Mouse (Mus musculus): ENCODE results near the gene Nacc2. TPM values are rescaled to one million over a fixed set of nuclear protein-coding genes. Genes with fewer than 3 reads are reported as not detected.

The Nacc2 gene
- total RNA-seq, 1 experiment from 2014 or later = 1.4 TPM

- no peak for ATAC-seq (replicated peaks; ENCODE audit: insufficient number of reproducible peaks, low FRiP score, low TSS enrichment, poor library complexity, severe bottlenecking)
Measured at GRCm38 (mm10) chr2:26068175-26068574, 54.8 kb downstream of the Nacc2 start.

DNA sequence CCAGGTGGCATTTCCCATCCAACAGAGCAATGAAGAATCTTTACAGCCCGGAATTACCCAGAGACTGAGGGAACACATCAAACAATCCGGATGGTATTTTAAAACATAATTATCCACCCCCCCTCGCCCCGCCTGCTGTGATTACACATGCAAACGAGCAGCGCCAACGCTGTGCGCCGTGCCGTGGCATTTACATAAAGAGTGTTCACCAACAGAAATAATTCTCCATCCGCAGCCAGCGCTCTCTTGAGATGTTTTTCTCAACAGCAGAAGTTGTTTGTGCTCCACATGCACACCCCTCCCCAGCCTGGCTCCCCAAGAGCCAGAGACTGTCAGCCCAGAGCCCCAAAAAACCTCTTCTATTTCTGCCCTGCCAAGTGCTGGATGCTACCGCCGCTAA is 56.5 kb downstream of the Nacc2 start:
- no peak for ATAC-seq (replicated peaks; ENCODE audit: insufficient number of reproducible peaks, low FRiP score, low TSS enrichment, poor library complexity, severe bottlenecking)

- no peak for ATAC-seq (replicated peaks; ENCODE audit: insufficient number of reproducible peaks, low FRiP score, low TSS enrichment, poor library complexity, severe bottlenecking)
Measured at GRCm38 (mm10) chr2:26062742-26063427, 60.1 kb downstream of the Nacc2 start.

GRCm38 (mm10) chr2:26062241-26062640 is 60.8 kb downstream of the Nacc2 start:
- no peak for ATAC-seq (replicated peaks; ENCODE audit: insufficient number of reproducible peaks, low FRiP score, low TSS enrichment, poor library complexity, severe bottlenecking)

GRCm38 (mm10) chr2:26061018-26061666 is 61.9 kb downstream of the Nacc2 start:
- no peak for ATAC-seq (replicated peaks; ENCODE audit: insufficient number of reproducible peaks, low FRiP score, low TSS enrichment, poor library complexity, severe bottlenecking)

- ATAC-seq (replicated peaks; ENCODE audit: insufficient number of reproducible peaks, low FRiP score, low TSS enrichment, poor library complexity, severe bottlenecking) = no peak
Measured at GRCm38 (mm10) chr2:26057053-26057452, 66.0 kb downstream of the Nacc2 start.

- no peak for ATAC-seq (replicated peaks; ENCODE audit: insufficient number of reproducible peaks, low FRiP score, low TSS enrichment, poor library complexity, severe bottlenecking)
Measured at GRCm38 (mm10) chr2:26056226-26056625, 66.8 kb downstream of the Nacc2 start.

DNA sequence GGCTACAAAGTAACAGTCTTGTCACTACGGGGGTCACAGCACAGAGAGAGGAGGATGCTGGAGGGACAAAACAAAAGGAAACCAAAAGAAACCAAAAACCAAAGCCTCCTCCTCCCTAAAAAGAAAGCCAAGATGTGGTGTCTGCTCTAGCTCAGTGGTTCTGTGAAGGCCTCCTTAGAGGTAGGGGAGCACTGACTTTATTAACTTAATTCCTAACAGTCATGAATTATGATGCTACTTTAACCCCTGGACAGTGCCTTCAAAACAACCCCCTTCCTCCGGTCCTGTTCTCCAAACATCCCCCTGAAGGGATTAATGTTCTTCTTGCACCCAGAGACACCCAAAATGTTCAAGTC is 67.3 kb downstream of the Nacc2 start:
- no peak for ATAC-seq (replicated peaks; ENCODE audit: insufficient number of reproducible peaks, low FRiP score, low TSS enrichment, poor library complexity, severe bottlenecking)

DNA sequence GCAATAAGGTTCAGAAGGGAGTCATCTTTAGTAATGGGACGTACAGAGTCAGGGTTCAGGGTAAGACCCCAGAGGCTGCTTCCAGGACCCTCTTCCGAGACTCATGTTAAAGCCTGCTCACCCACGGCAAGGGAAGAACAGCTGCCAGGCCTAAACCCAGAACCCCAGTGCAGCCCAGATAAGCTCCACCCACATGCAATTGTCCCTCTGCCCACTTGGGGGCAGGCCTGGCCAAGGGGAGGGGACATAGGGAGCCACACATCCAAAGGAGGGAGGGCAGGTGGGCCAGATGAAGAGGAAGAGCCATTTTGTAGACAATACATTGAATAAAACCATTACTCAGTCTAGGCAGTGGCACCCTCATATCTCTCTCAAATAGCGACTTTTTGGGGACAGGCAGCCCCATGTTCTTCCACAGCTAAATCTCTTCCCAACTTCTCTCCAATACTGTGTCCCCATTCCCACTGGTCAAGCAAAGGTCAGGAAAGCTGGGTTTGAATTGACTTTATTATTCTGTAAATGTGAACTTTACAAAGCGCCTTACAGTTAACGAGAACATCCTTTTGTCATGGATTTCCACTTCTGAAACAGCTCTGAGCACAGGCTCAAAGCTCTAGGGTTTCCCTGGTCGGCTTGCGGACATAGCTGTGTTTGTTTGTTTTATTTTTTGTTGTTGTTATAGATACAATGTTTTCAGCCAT is 67.8 kb downstream of the Nacc2 start:
- peak; percentile 77 for ATAC-seq (replicated peaks; ENCODE audit: insufficient number of reproducible peaks, low FRiP score, low TSS enrichment, poor library complexity, severe bottlenecking)

- no peak for ATAC-seq (replicated peaks; ENCODE audit: insufficient number of reproducible peaks, low FRiP score, low TSS enrichment, poor library complexity, severe bottlenecking)
Measured at GRCm38 (mm10) chr2:26052806-26053205, 70.2 kb downstream of the Nacc2 start.

- no peak for ATAC-seq (replicated peaks; ENCODE audit: insufficient number of reproducible peaks, low FRiP score, low TSS enrichment, poor library complexity, severe bottlenecking)
Measured at GRCm38 (mm10) chr2:26048816-26049215, 74.2 kb downstream of the Nacc2 start.

DNA sequence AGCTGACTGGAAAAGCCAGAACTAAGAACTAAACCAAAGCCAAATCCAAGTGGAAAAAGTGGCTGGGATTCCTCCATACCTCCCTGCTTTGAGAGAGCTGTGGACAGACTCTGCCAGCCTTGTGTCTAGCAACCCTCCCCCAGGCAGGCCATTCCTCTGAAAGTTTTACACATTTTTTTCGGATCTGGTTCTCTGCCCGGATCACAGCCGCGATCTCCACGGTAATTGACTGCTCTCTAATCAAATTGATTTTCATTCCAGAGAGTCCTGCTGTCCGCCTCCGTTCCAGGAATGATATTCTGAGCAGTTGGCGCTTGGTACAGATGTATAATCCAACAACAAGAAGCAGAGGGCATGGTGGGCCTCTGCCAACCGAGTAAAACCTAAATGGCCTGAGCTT is 78.8 kb downstream of the Nacc2 start:
- ATAC-seq (replicated peaks; ENCODE audit: insufficient number of reproducible peaks, low FRiP score, low TSS enrichment, poor library complexity, severe bottlenecking) = no peak

DNA sequence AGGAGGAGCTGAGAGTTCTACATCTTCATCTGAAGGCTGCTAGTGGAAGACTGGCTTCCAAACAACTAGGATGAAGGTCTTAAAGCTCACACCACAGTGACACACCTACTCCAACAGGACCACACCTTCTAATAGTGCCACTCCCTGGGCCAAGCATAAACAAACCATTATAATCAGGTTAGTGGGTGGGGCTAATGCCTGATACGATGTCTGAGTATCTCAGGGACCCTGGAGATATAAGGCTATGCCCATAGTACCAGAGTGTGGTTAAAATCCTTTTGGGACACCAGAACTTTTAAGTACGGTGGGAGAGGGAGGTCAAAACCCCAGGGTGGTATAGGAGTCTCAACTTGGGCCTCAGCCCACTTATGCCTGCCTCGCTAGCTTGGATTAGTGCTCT is 80.4 kb downstream of the Nacc2 start:
- no peak for ATAC-seq (replicated peaks; ENCODE audit: insufficient number of reproducible peaks, low FRiP score, low TSS enrichment, poor library complexity, severe bottlenecking)

GRCm38 (mm10) chr2:26041163-26041810 is 81.7 kb downstream of the Nacc2 start:
- ATAC-seq (replicated peaks; ENCODE audit: insufficient number of reproducible peaks, low FRiP score, low TSS enrichment, poor library complexity, severe bottlenecking) = no peak; the same call in 1 of the 2 replicates

- no peak for ATAC-seq (replicated peaks; ENCODE audit: insufficient number of reproducible peaks, low FRiP score, low TSS enrichment, poor library complexity, severe bottlenecking)
Measured at GRCm38 (mm10) chr2:26039951-26040350, 83.1 kb downstream of the Nacc2 start.

- no peak for ATAC-seq (replicated peaks; ENCODE audit: insufficient number of reproducible peaks, low FRiP score, low TSS enrichment, poor library complexity, severe bottlenecking)
Measured at GRCm38 (mm10) chr2:26037386-26037785, 85.6 kb downstream of the Nacc2 start.

DNA sequence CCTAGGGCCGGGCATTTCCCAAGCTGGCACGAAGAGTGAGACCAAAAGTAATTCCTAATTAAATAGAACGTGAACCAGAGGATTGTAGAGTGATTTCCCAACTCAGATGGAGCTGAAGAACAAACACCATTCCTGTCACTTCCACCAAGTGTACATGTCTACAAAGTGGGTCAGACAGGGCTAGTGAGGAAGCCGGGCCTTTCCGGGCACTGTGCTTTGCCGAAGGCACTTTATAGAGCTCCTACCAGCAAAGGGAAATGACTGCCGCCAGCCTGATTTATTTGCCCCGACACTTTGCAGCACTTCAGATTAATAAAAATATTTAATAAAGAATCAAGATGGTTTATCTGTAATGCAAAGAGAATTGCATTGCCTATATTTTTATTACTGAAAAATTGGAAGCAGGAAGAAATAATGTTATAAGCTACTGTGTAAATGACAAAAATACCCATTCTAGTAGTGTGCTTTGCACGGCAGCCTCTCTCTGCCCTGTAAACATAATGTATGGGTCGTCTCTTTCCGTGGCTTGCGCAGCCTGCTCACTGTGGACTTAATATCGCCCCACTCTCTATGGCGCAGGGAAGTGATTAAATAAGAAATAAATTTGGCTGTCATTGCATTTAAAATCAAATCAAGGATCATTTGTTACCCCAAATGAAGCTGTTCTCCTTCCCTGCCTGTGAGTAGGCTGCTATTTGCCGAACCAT is 88.5 kb downstream of the Nacc2 start:
- no peak for ATAC-seq (replicated peaks; ENCODE audit: insufficient number of reproducible peaks, low FRiP score, low TSS enrichment, poor library complexity, severe bottlenecking)

DNA sequence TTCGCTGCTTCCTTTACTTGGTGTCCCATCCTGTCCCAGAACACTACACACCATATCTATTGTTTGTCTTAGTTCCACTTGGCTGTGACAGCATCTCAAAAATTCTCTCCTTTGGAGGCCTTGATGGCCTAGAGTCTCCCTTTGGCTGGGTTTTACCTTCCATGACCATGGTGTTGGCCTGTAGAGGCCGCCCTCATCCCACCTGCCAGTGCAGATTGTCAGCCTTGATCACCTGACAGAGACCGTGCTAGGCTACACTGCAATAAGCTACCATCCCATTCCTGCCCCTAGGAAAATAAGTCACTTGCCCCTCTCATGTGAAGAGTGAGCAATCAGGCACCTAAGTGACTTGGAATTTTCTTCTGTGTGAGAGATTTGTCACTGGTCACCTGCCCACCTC is 92.7 kb downstream of the Nacc2 start:
- no peak for ATAC-seq (replicated peaks; ENCODE audit: insufficient number of reproducible peaks, low FRiP score, low TSS enrichment, poor library complexity, severe bottlenecking)

All from monocyte, adult 5-6 weeks (primary cell).